Mouse (Mus musculus) lung, adult 2 months (tissue): Measurements from ENCODE around the gene Col1a2.

Experiments used
- CTCF ChIP-seq: fragments of 200-500 bp; IDR thresholded peaks from 2 replicates; pipeline ENCODE4 v1.5.1; 2011; ENCODE audit warnings: mild to moderate bottlenecking, low read length, control low read depth; ENCODE audit not compliant: insufficient read depth
- POLR2A ChIP-seq: fragments of 200-500 bp; IDR thresholded peaks from 2 replicates; pipeline ENCODE4 v1.6.1; 2011; ENCODE audit warnings: low read depth, mild to moderate bottlenecking, control low read depth, low read length, borderline replicate concordance; ENCODE audit errors: extremely low read depth

DNA sequence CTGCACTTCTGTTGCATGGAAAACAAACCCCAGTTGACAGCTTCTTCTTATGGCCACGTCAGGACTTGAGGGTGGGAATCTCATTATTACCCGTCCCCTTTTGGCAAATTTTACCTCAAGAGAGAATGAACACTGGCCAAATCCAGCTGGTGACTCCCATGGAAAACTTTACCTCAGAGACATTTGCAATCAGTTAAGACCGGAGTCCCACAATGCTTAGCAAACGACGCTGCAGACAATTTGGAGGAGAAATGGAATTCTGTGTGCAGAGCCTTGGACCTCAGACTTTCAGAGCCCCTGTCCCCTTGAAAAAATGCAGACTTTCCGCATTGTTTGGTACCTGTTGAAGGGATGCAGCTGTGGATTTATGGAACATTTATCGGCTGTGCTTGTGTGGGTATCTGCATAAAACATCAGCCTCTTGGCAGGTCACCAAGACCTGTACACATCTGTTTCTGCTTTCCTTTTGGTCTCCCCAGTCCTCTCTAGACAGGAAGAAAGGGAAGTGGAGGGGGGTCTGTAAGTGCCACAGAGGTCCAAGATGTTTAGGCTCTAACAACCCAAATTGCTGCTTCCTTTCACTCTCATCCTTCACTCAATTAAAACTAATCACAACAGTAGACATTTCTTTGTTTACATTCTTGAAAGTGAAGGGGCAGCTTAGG, 20.5 kb upstream of the Col1a2 start:
- TF ChIP-seq POLR2A = no peak
- no peak for TF ChIP-seq CTCF
